In the genomic region with DNA sequence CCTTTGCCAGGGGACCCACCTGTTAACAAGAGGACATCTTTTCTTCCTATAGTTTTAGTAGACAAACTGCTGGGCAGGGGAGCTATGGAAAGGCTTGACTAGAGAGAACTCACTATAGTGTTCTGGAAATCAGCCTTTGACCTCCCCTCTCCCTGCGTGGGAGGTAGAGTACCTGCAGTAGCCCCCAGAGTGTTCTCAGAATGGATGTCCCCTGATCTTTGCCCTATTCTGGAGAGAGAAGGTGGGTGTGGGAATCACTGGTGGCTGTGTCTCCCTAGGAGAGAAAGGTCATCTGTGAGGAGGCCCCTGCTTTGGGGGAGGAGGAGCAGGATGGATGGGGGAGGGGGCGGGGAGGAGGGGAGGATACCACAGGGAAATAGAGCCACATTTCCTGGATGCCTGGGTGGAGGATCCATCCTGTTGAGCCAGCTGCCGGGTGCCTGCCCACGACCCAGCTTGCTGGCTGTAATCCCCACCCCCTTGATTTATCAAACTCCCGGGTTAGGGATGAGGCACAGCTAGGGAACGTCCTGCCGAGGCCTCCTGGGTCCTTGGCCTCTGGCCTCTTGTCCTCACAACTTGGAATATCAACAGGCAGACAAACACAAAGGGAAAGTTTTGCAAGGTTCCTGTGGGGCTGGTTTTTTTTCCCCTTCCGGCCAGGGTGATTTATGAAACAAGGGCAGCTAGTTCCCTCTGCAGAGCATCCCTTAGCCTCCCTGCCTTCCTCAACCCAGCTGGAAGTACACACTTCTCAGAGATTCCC, we compare ENCODE assay signal across 10 mouse cellular contexts. TPM values are rescaled to one million over a fixed set of nuclear protein-coding genes. Genes with fewer than 3 reads are reported as not detected.
DNase-seq lines count a peak whose midpoint lies in the region; ATAC-seq and TF ChIP-seq lines count a peak whose summit lies in the region.
"Had no signal": no experiment of that assay in that cellular context is flagged by ENCODE, and none has a peak within 500 bp of the region (broad histone marks: within the 10 kb centered on the region; RNA-seq: fewer than 3 reads in every experiment).

No protein-coding gene starts in this region.

- H3K27ac ChIP-seq in midbrain, embryonic 10.5 days (replicated peaks) = peak overlapping the region; percentile 28; the same call in 1 of the 2 replicates
- H3K27ac ChIP-seq in midbrain, embryonic 13.5 days = no peak overlapping the region
- peak overlapping the region; percentile 27 to 75; a peak in 3 of 4 replicates for H3K27ac ChIP-seq in heart, embryonic 14.5 days (replicated peaks in 1 of 2; ENCODE audit: control insufficient read depth in 1 of 2, insufficient read depth in 1 of 2, low read depth in 2 of 2, low read length in 2 of 2)
- H3K27ac ChIP-seq in cerebellum, adult 2 months (ENCODE audit: insufficient read depth, low read length) = no peak overlapping the region
- no peak overlapping the region for H3K27ac ChIP-seq in forebrain, embryonic 14.5 days (ENCODE audit: low read depth, low read length)

- peaks cover 26% of the 10 kb centered on the region for H3K4me1 ChIP-seq in midbrain, embryonic 10.5 days
- peaks cover 12% of the 10 kb centered on the region for H3K4me1 ChIP-seq in midbrain, embryonic 13.5 days (replicated peaks)
- peaks cover 6 to 8% of the 10 kb centered on the region in 2 experiments; a peak in 3 of 4 replicates for H3K4me1 ChIP-seq in heart, embryonic 14.5 days (ENCODE audit: control insufficient read depth in 2 of 2, insufficient read depth in 2 of 2, low read length in 2 of 2)
- H3K4me1 ChIP-seq in cerebellum, adult 2 months (ENCODE audit: control insufficient read depth, insufficient read depth, low read length) = no peaks in the 10 kb centered on the region
- no peaks in the 10 kb centered on the region for H3K4me1 ChIP-seq in forebrain, embryonic 14.5 days (ENCODE audit: control insufficient read depth, insufficient read depth, low read length)

- no peak for ATAC-seq in midbrain, embryonic 13.5 days
- no peak for ATAC-seq in heart, embryonic 14.5 days (ENCODE audit: insufficient number of reproducible peaks, insufficient read depth, low FRiP score, low read depth)
- peak; percentile 41; the same call in 1 of the 2 replicates for ATAC-seq in megakaryocyte, adult 5-6 weeks (ENCODE audit: poor library complexity, severe bottlenecking)
- no peak for ATAC-seq in forebrain, embryonic 14.5 days

- H3K36me3 ChIP-seq in midbrain, embryonic 10.5 days = peaks cover 50% of the 10 kb centered on the region
- H3K36me3 ChIP-seq in midbrain, embryonic 13.5 days = peaks cover 49% of the 10 kb centered on the region
- H3K36me3 ChIP-seq in heart, embryonic 14.5 days (ENCODE audit: control insufficient read depth, insufficient read depth, low read length) = peaks cover 47% of the 10 kb centered on the region
- H3K36me3 ChIP-seq in forebrain, embryonic 14.5 days (ENCODE audit: control insufficient read depth, insufficient read depth, low read length) = peaks cover 44% of the 10 kb centered on the region

- no peak for TF ChIP-seq POLR2A in cerebellum, adult 2 months (IDR thresholded peaks at IDR 0.05; ENCODE audit: borderline replicate concordance, insufficient read depth, low read length)

- no peak overlapping the region for H3K4me2 ChIP-seq in midbrain, embryonic 13.5 days (replicated peaks)
- H3K4me2 ChIP-seq in heart, embryonic 14.5 days (ENCODE audit: low read length) = peak overlapping the region; percentile 64
- H3K4me2 ChIP-seq in forebrain, embryonic 14.5 days (ENCODE audit: low read length) = no peak overlapping the region

- H3K27me3 ChIP-seq in midbrain, embryonic 10.5 days (ENCODE audit: low read depth, poor library complexity, severe bottlenecking) = peaks cover 7% of the 10 kb centered on the region
- no peaks in the 10 kb centered on the region for H3K27me3 ChIP-seq in midbrain, embryonic 13.5 days
- no peaks in the 10 kb centered on the region for H3K27me3 ChIP-seq in heart, embryonic 14.5 days (ENCODE audit: control insufficient read depth, insufficient read depth, low read length)
- H3K27me3 ChIP-seq in cerebellum, adult 2 months (ENCODE audit: control insufficient read depth, insufficient read depth, low read length) = no peaks in the 10 kb centered on the region
- no peaks in the 10 kb centered on the region for H3K27me3 ChIP-seq in forebrain, embryonic 14.5 days (replicated peaks; ENCODE audit: control insufficient read depth, insufficient read depth, low read length)
- H3K27me3 ChIP-seq: CH12.LX had no signal

- no peak overlapping the region for H3K4me3 ChIP-seq in midbrain, embryonic 10.5 days
- no peak overlapping the region for H3K4me3 ChIP-seq in midbrain, embryonic 13.5 days (replicated peaks)
- H3K4me3 ChIP-seq in heart, embryonic 14.5 days (ENCODE audit: control insufficient read depth in 1 of 2, insufficient read depth in 1 of 2, low read depth in 1 of 2, low read length in 2 of 2) = peak overlapping the region; percentile 31 to 40
- no peak overlapping the region for H3K4me3 ChIP-seq in cerebellum, adult 2 months (replicated peaks; ENCODE audit: insufficient read depth, low read depth, low read length)
- H3K4me3 ChIP-seq in forebrain, embryonic 14.5 days (ENCODE audit: low read depth, low read length) = no peak overlapping the region

- WGBS in midbrain, embryonic 10.5 days = 8% methylated on average over 7 of the region's 8 CpGs
- WGBS in midbrain, embryonic 13.5 days = 19% methylated on average over 8 of the region's 8 CpGs
- 5% methylated on average over 7 of the region's 8 CpGs for WGBS in heart, embryonic 14.5 days
- 34% methylated on average over 8 of the region's 8 CpGs for WGBS in cerebellum, adult 2 months
- 32% methylated on average over 8 of the region's 8 CpGs for WGBS in forebrain, embryonic 14.5 days

- no peak overlapping the region for H3K9ac ChIP-seq in midbrain, embryonic 13.5 days (replicated peaks)
- peak overlapping the region; percentile 71 for H3K9ac ChIP-seq in heart, embryonic 14.5 days (ENCODE audit: low read length)
- no peak overlapping the region for H3K9ac ChIP-seq in forebrain, embryonic 14.5 days (ENCODE audit: low read length)

- peak; percentile 22 for DNase-seq in midbrain, embryonic 10.5 days (ENCODE audit: low spot score)
- DNase-seq in kidney, postnatal 25 days = peak; percentile 73 to 91
- no peak for DNase-seq in cerebellum, adult 2 months
- DNase-seq in spleen, postnatal 14 days (ENCODE audit: low spot score in 2 of 2) = no peak
- no peak for DNase-seq in forebrain, embryonic 14.5 days (ENCODE audit: low spot score)

- no peak for TF ChIP-seq CTCF in cerebellum, adult 2 months (IDR thresholded peaks at IDR 0.05; ENCODE audit: borderline replicate concordance, insufficient read depth, low read depth, low read length)

- H3K9me3 ChIP-seq in midbrain, embryonic 10.5 days (replicated peaks) = no peaks in the 10 kb centered on the region
- no peaks in the 10 kb centered on the region for H3K9me3 ChIP-seq in midbrain, embryonic 13.5 days
- H3K9me3 ChIP-seq in heart, embryonic 14.5 days (ENCODE audit: control insufficient read depth, low read length) = no peaks in the 10 kb centered on the region
- no peaks in the 10 kb centered on the region for H3K9me3 ChIP-seq in forebrain, embryonic 14.5 days (replicated peaks; ENCODE audit: control insufficient read depth, low read length)

RNA-seq across cellular contexts. Expression of a gene that starts 2.5 kb away (rescaled TPM):
- 0.32 and 0.40 TPM in 2 replicates for polyA plus RNA-seq in midbrain, embryonic 10.5 days (2016; fragmentation: Nextera tagmentation; extraction: Ambion mirVana)
- polyA plus RNA-seq in midbrain, embryonic 13.5 days (2015; fragmentation: Nextera tagmentation; extraction: Ambion mirVana) = 0.39 and 0.52 TPM in 2 replicates
- polyA plus RNA-seq in heart, embryonic 14.5 days (2014; fragmentation: Nextera tagmentation; extraction: Ambion mirVana) = 6.1 and 9.3 TPM in 2 replicates
- not detected in 2 replicates for total RNA-seq in megakaryocyte, adult 5-6 weeks (2015)
- total RNA-seq in megakaryocyte, adult 5-6 weeks (2017) = 0.11 TPM in 1 of 2 replicates, not detected in the other
- 1.4 and 1.5 TPM in 2 replicates for polyA plus RNA-seq in cerebellum, adult 2 months (2012; rRNA removed)
- 0.30 and 0.78 TPM in 2 replicates for polyA plus RNA-seq in forebrain, embryonic 14.5 days (2014; fragmentation: Nextera tagmentation; extraction: Ambion mirVana)
- total RNA-seq: CH12.LX had no signal

RNA-seq across cellular contexts. Expression of a gene that starts 9.7 kb away (rescaled TPM):
- 4.3 and 4.7 TPM in 2 replicates for polyA plus RNA-seq in midbrain, embryonic 10.5 days (2016; fragmentation: Nextera tagmentation; extraction: Ambion mirVana)
- 5.1 and 5.3 TPM in 2 replicates for polyA plus RNA-seq in midbrain, embryonic 13.5 days (2015; fragmentation: Nextera tagmentation; extraction: Ambion mirVana)
- polyA plus RNA-seq in heart, embryonic 14.5 days (2014; fragmentation: Nextera tagmentation; extraction: Ambion mirVana) = 2.3 and 2.6 TPM in 2 replicates
- total RNA-seq in megakaryocyte, adult 5-6 weeks (2015) = 3.3 and 5.1 TPM in 2 replicates
- 3.2 and 4.3 TPM in 2 replicates for total RNA-seq in megakaryocyte, adult 5-6 weeks (2017)
- polyA plus RNA-seq in cerebellum, adult 2 months (2012; rRNA removed) = 5.7 and 6.6 TPM in 2 replicates
- polyA plus RNA-seq in forebrain, embryonic 14.5 days (2014; fragmentation: Nextera tagmentation; extraction: Ambion mirVana) = 4.5 and 5.0 TPM in 2 replicates

RNA-seq across cellular contexts. Expression of a gene that starts 10.5 kb away (rescaled TPM):
- 0.02 and 0.04 TPM in 2 replicates for polyA plus RNA-seq in midbrain, embryonic 10.5 days (2016; fragmentation: Nextera tagmentation; extraction: Ambion mirVana)
- 0.04 TPM in 1 of 2 replicates, not detected in the other for polyA plus RNA-seq in midbrain, embryonic 13.5 days (2015; fragmentation: Nextera tagmentation; extraction: Ambion mirVana)
- polyA plus RNA-seq in heart, embryonic 14.5 days (2014; fragmentation: Nextera tagmentation; extraction: Ambion mirVana) = not detected in 2 replicates
- not detected in 2 replicates for total RNA-seq in megakaryocyte, adult 5-6 weeks (2015)
- total RNA-seq in megakaryocyte, adult 5-6 weeks (2017) = not detected in 2 replicates
- polyA plus RNA-seq in cerebellum, adult 2 months (2012; rRNA removed) = 0.15 and 0.16 TPM in 2 replicates
- polyA plus RNA-seq in forebrain, embryonic 14.5 days (2014; fragmentation: Nextera tagmentation; extraction: Ambion mirVana) = 0.05 TPM in 1 of 2 replicates, not detected in the other
- total RNA-seq: CH12.LX had no signal
- polyA plus RNA-seq: erythroblast, embryonic 14.5 days had no signal

RNA-seq across cellular contexts. Expression of a gene that starts 10.6 kb away (rescaled TPM):
- polyA plus RNA-seq in midbrain, embryonic 10.5 days (2016; fragmentation: Nextera tagmentation; extraction: Ambion mirVana) = not detected in 2 replicates
- not detected in 2 replicates for polyA plus RNA-seq in midbrain, embryonic 13.5 days (2015; fragmentation: Nextera tagmentation; extraction: Ambion mirVana)
- polyA plus RNA-seq in heart, embryonic 14.5 days (2014; fragmentation: Nextera tagmentation; extraction: Ambion mirVana) = not detected in 2 replicates
- not detected in 2 replicates for total RNA-seq in megakaryocyte, adult 5-6 weeks (2015)
- not detected in 2 replicates for total RNA-seq in megakaryocyte, adult 5-6 weeks (2017)
- polyA plus RNA-seq in cerebellum, adult 2 months (2012; rRNA removed) = 0.05 and 0.92 TPM in 2 replicates
- not detected in 2 replicates for polyA plus RNA-seq in forebrain, embryonic 14.5 days (2014; fragmentation: Nextera tagmentation; extraction: Ambion mirVana)
- total RNA-seq: CH12.LX had no signal
- polyA plus RNA-seq: erythroblast, embryonic 14.5 days had no signal

RNA-seq across cellular contexts. Expression of a gene that starts 24.8 kb away (rescaled TPM):
- not detected in 2 replicates for polyA plus RNA-seq in midbrain, embryonic 10.5 days (2016; fragmentation: Nextera tagmentation; extraction: Ambion mirVana)
- polyA plus RNA-seq in midbrain, embryonic 13.5 days (2015; fragmentation: Nextera tagmentation; extraction: Ambion mirVana) = not detected in 2 replicates
- polyA plus RNA-seq in heart, embryonic 14.5 days (2014; fragmentation: Nextera tagmentation; extraction: Ambion mirVana) = 1.3 TPM in 1 of 2 replicates, not detected in the other
- 1.1 and 1.8 TPM in 2 replicates for total RNA-seq in megakaryocyte, adult 5-6 weeks (2015)
- total RNA-seq in megakaryocyte, adult 5-6 weeks (2017) = 0.37 and 0.51 TPM in 2 replicates
- 1.4 and 1.5 TPM in 2 replicates for polyA plus RNA-seq in cerebellum, adult 2 months (2012; rRNA removed)
- polyA plus RNA-seq in forebrain, embryonic 14.5 days (2014; fragmentation: Nextera tagmentation; extraction: Ambion mirVana) = 2.6 and 5.6 TPM in 2 replicates
- total RNA-seq: CH12.LX had no signal

Comparison
In these comparisons a context has a peak if more than half of its experiments do, and no peak if none do; other contexts are left out.
1. H3K27ac ChIP-seq: peak in midbrain, embryonic 10.5 days (single experiment) and heart, embryonic 14.5 days (2 of 2); none in midbrain, embryonic 13.5 days (single experiment), cerebellum, adult 2 months (single experiment) and forebrain, embryonic 14.5 days (single experiment).
2. DNase-seq: peak in midbrain, embryonic 10.5 days (single experiment) and kidney, postnatal 25 days (2 of 2); none in cerebellum, adult 2 months (0 of 2), spleen, postnatal 14 days (0 of 2) and forebrain, embryonic 14.5 days (single experiment).
3. H3K4me3 ChIP-seq: peak in heart, embryonic 14.5 days (2 of 2); none in midbrain, embryonic 10.5 days (single experiment), midbrain, embryonic 13.5 days (single experiment), cerebellum, adult 2 months (single experiment) and forebrain, embryonic 14.5 days (single experiment).